Mouse (Mus musculus) embryo, embryonic 9.5 days (tissue): ENCODE measurements around the gene Hmga2.
A peak's percentile ranks its signal among the peaks of the same experiment; 100 is the strongest.

ENCODE experiments used
- DNase-seq: peaks from one replicate; pipeline ENCODE4 v3.0.0-alpha.2; 2017; ENCODE audit errors: extremely low spot score

The Hmga2 gene

GRCm38 (mm10) chr10:120475601-120476515 is at the start of gene Hmga2:
Gene Hmga2, minus strand, starts transcription at chr10:120476469.
- no peak for DNase-seq

DNA sequence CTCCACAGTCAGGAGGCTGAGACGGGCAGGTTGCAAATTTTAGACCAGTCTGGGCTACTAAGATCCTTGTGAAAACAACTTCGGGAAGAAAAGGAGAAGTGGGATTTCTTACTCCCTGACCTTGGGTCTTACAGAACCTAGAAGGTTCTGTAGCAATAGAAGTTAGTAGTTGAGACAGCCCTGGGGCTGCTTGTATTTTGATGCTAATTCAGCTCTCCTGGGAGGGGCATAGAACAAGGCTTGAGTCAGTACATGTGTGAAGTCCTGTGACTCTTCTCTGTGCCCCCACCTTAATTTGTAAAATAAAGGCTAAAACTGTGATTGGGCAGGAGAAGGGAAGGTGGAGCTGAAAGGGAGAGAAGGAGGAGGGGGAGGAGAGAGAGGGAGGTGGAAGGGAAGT is 46.7 kb upstream of the Hmga2 start:
- no peak for DNase-seq

- DNase-seq: no peak
Observed at GRCm38 (mm10) chr10:120521912-120522575, 45.8 kb upstream of the Hmga2 start.

DNA sequence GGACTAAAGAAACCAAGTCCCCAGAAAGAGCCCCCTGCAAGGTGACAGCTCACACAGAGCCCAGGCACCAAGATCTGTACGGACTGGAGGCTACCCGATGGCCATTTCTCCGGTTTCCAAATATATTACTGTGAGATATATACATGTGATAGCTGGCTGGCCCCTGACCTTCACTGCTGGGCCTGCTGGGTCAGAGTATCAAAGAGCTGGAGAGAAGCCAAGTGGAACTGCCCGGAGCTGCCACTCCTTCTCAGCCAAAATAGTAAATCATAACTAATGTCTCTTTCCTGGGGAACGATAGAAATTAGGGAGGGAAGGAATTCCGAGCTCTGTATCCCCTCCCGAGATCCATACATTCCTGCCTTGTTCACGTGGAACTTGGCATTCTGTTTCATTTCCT is 40.0 kb upstream of the Hmga2 start:
- no peak for DNase-seq

GRCm38 (mm10) chr10:120513721-120514120 is 37.5 kb upstream of the Hmga2 start:
- no peak for DNase-seq

GRCm38 (mm10) chr10:120512946-120513345 is 36.7 kb upstream of the Hmga2 start:
- no peak for DNase-seq

- no peak for DNase-seq
Observed at GRCm38 (mm10) chr10:120512121-120512520, 35.9 kb upstream of the Hmga2 start.

- DNase-seq: no peak
Observed at GRCm38 (mm10) chr10:120503959-120504358, 27.7 kb upstream of the Hmga2 start.

GRCm38 (mm10) chr10:120500794-120501193 is 24.5 kb upstream of the Hmga2 start:
- no peak for DNase-seq

GRCm38 (mm10) chr10:120498086-120498485 is 21.8 kb upstream of the Hmga2 start:
- no peak for DNase-seq

- no peak for DNase-seq
Observed at GRCm38 (mm10) chr10:120494653-120495052, 18.4 kb upstream of the Hmga2 start.

- no peak for DNase-seq
Observed at GRCm38 (mm10) chr10:120491477-120491876, 15.2 kb upstream of the Hmga2 start.

DNA sequence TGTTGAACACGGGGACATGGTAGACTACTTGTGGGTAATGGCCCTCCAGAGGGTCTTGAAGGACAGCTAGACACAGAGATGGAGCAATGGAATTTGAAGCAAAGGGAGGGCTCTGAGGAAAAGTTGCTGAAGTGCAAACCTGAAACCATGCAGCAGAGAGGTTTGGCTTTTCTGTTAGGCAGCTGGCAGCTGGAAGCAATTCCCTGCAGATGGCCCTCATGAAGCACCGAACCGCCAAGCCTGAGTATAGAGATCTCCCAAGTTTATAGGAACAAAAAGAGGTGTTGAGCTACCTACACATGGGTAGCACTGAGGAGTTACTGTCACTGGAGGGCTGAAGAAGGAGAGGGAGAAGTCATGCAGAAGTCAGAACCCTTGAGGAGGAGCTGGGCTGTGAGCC is 13.3 kb upstream of the Hmga2 start:
- DNase-seq: no peak

- DNase-seq: no peak
Observed at GRCm38 (mm10) chr10:120488526-120488925, 12.3 kb upstream of the Hmga2 start.

DNA sequence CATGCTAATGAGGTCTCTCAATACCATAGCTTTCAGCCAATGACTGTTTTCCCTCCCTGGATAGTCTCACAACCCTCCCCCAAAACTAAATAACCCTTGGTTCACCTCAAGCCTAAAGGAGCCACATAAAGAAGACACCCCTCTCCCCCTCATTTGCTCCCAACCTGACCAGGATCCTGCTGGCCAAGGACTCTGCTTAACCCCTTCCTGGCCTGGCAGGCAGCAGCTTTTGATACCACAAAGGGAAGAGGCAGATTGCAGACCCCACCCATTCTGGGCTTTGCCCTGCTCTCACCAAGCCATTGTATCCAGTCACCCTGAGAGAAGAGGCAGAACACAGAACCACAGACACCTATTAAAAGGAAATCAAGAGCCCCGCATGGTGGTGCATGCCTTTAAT is 11.6 kb upstream of the Hmga2 start:
- no peak for DNase-seq

GRCm38 (mm10) chr10:120485461-120485860 is 9.2 kb upstream of the Hmga2 start:
- no peak for DNase-seq

GRCm38 (mm10) chr10:120484144-120484543 is 7.9 kb upstream of the Hmga2 start:
- DNase-seq: peak; percentile 24

- DNase-seq: peak; percentile 69
Observed at GRCm38 (mm10) chr10:120478164-120478563, 1.9 kb upstream of the Hmga2 start.

- DNase-seq: peak; percentile 70
Observed at GRCm38 (mm10) chr10:120477501-120477900, 1.2 kb upstream of the Hmga2 start.

GRCm38 (mm10) chr10:120476516-120477336 is 457 bp upstream of the Hmga2 start:
- DNase-seq: peak; percentile 88

- DNase-seq: peak; percentile 64
Observed at GRCm38 (mm10) chr10:120475041-120475541, 1.2 kb downstream of the Hmga2 start.

GRCm38 (mm10) chr10:120474301-120474700 is 2.0 kb downstream of the Hmga2 start:
- peak; percentile 79 for DNase-seq
